Mouse (Mus musculus): ENCODE data around the gene Tax1bp1. TPM values are rescaled to one million over a fixed set of nuclear protein-coding genes. Genes with fewer than 3 reads are reported as not detected.

Gene Tax1bp1
- polyA plus RNA-seq, 1 experiment from 2014 or later, result 98.3 TPM

DNA sequence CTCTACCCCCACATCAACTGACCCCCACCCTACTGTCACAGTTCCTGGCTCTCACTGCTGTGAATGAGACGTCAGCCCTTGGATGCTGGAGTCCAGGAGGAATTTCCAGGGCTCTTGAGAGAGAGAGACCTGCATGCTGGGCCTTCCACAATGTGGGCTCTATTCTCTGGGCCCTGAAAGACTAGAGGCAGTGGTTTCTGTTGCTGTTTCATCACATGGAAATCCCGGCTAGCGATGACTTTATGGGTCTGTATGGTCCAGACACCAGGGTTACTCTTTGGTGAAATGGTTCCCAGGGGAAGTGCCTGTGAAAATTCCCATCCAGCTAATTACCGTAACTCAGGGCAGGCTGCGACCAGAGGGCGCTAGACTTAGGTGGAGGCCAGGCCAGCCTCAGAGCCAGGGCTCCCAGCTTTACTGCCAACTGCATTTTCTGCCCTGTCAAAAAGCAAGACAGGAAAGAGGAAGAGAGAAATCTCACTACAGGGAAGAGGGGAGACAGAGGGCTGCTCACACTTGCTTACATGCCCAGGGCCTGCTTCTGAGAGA, 83.8 kb downstream of the Tax1bp1 start:
- 61% methylated on average over 6 of the region's 6 CpGs for WGBS (ENCODE audit: insufficient replicate concordance)
- H3K27ac ChIP-seq, result no peak overlapping the region
- no peak overlapping the region for H3K9ac ChIP-seq
- ATAC-seq (ENCODE audit: low read depth) (no peak), DNase-seq (no peak)
- peaks cover 10% of the 10 kb centered on the region for H3K4me1 ChIP-seq (replicated peaks)
- H3K4me2 ChIP-seq, result no peak overlapping the region
- no peaks in the 10 kb centered on the region for H3K36me3 ChIP-seq
- no peak overlapping the region for H3K4me3 ChIP-seq (replicated peaks)
- no peaks in the 10 kb centered on the region for H3K27me3 ChIP-seq
- H3K9me3 ChIP-seq (replicated peaks), result no peaks in the 10 kb centered on the region

DNA sequence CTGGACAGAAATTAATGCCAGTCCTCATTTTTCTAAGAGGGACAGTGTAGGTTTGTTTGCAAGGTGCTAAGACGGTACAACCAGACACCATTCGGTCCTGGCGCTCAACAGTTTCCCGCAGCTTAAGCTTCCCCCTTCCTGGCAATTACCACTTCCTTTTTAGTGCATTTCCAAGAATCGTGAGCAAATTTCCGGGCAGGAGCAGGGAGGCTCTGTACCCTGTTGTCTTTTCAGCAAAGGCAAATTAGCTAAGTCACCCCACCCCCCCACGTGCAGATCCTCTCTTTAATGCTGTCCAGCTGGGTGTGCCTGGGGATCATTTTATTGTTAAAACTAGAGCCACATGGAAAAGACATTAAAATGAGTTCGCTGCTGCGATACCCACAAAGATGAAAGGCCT, 88.7 kb downstream of the Tax1bp1 start:
- DNase-seq (no peak), ATAC-seq (ENCODE audit: low read depth) (no peak)
- Histone ChIP-seq H3K4me2 (peak overlapping the region; percentile 21; the same call in 1 of the 2 replicates), H3K27me3 (no peaks in the 10 kb centered on the region), H3K27ac (no peak overlapping the region), H3K9ac (no peak overlapping the region), H3K36me3 (no peaks in the 10 kb centered on the region), H3K4me1 (replicated peaks) (peaks cover 13% of the 10 kb centered on the region), H3K9me3 (replicated peaks) (no peaks in the 10 kb centered on the region), H3K4me3 (replicated peaks) (no peak overlapping the region)
- WGBS (ENCODE audit: insufficient replicate concordance), result 25% methylated on average over 9 of the region's 9 CpGs

DNA sequence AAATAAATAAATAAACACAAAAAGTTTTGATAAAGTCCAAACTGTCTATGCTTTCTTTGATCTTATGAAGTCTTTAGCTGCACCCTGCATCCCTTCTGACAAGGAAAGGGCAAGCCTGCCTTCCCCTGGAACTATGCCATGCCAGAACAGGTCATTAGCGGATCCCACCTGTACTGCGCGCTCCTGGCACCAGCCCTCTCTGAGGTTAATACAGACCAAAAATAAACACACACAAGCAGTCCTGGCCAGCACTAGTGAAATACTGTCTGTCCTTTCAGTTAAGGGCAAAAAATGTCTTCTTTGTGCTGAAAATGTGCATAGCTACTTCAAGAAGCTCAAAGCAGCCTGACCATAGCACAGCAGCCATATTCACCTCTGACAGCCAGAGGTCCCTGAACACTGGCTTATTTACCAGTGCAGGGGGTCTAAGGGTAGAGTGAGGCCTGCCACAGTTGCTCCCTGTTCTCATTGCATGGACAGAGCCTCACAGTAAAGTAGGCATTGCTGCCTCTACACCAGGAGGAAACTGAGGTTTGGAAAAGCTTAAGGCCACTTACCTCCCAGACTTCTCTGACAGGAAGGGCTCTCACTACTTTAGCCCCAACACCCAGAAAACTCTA, 91.8 kb downstream of the Tax1bp1 start:
- no peaks in the 10 kb centered on the region for H3K36me3 ChIP-seq
- H3K4me1 ChIP-seq (replicated peaks), result peaks cover 13% of the 10 kb centered on the region
- 89% methylated on average over 3 of the region's 3 CpGs for WGBS (ENCODE audit: insufficient replicate concordance)
- H3K9me3 ChIP-seq (replicated peaks), result no peaks in the 10 kb centered on the region
- H3K4me2 ChIP-seq, result no peak overlapping the region
- no peak for DNase-seq
- H3K27ac ChIP-seq, result no peak overlapping the region
- H3K27me3 ChIP-seq, result no peaks in the 10 kb centered on the region
- ATAC-seq (ENCODE audit: low read depth), result no peak
- no peak overlapping the region for H3K4me3 ChIP-seq (replicated peaks)
- no peak overlapping the region for H3K9ac ChIP-seq

Other genes starting within 250 kb of the Tax1bp1 start
- gene Hibadh, start 73.3 kb upstream of the Tax1bp1 start, polyA plus RNA-seq (2015; fragmentation: Nextera tagmentation; extraction: Ambion mirVana), result 61.6 and 71.7 TPM in 2 replicates

All from liver, embryonic 13.5 days (tissue).